Mouse (Mus musculus): ENCODE results near the gene Fam76a. TPM values are rescaled to one million over a fixed set of nuclear protein-coding genes. Genes with fewer than 3 reads are reported as not detected.
"Not testable (repeated sequence)": the region's sequence is repeated elsewhere in the genome, so short reads cannot be mapped to it uniquely, and the experiment has no call there.

Fam76a gene
- polyA plus RNA-seq, 1 experiment: 24.3 TPM

GRCm38 (mm10) chr4:132930784-132931183 is 8.4 kb upstream of the Fam76a start:
- Histone ChIP-seq H3K4me3 (ENCODE audit: low read depth, low read length) (no peak overlapping the region), H3K9ac (ENCODE audit: low read depth, poor library complexity, severe bottlenecking) (peak overlapping the region; percentile 57), H3K27me3 (ENCODE audit: control insufficient read depth, insufficient read depth, low read length, poor library complexity, severe bottlenecking) (no peaks in the 10 kb centered on the region), H3K9me3 (replicated peaks; ENCODE audit: control insufficient read depth, insufficient read depth, low read length, poor library complexity, severe bottlenecking) (no peaks in the 10 kb centered on the region), H3K4me1 (ENCODE audit: control insufficient read depth, insufficient read depth, low read length) (no peaks in the 10 kb centered on the region), H3K36me3 (ENCODE audit: control insufficient read depth, insufficient read depth, low read length, poor library complexity, severe bottlenecking) (no peaks in the 10 kb centered on the region), H3K27ac (ENCODE audit: insufficient read depth, low read length) (no peak overlapping the region)
- TF ChIP-seq CTCF (IDR thresholded peaks at IDR 0.05; ENCODE audit: low read depth, low read length) (peak; percentile 36), POLR2A (IDR thresholded peaks at IDR 0.05; ENCODE audit: insufficient read depth, low read length) (no peak)

GRCm38 (mm10) chr4:132926520-132926919 is 4.2 kb upstream of the Fam76a start:
- H3K9me3 ChIP-seq (replicated peaks; ENCODE audit: control insufficient read depth, insufficient read depth, low read length, poor library complexity, severe bottlenecking): not testable (repeated sequence)

GRCm38 (mm10) chr4:132922061-132922530 is 262 bp downstream of the Fam76a start:
- H3K36me3 ChIP-seq (ENCODE audit: control insufficient read depth, insufficient read depth, low read length, poor library complexity, severe bottlenecking): no peaks in the 10 kb centered on the region; the same call in 1 of the 2 replicates
- TF ChIP-seq CTCF (IDR thresholded peaks at IDR 0.05; ENCODE audit: low read depth, low read length): no peak
- H3K27me3 ChIP-seq (ENCODE audit: control insufficient read depth, insufficient read depth, low read length, poor library complexity, severe bottlenecking): no peaks in the 10 kb centered on the region
- H3K9ac ChIP-seq (ENCODE audit: low read depth, poor library complexity, severe bottlenecking): peak overlapping the region; percentile 63
- H3K27ac ChIP-seq (ENCODE audit: insufficient read depth, low read length): no peak overlapping the region
- H3K9me3 ChIP-seq (replicated peaks; ENCODE audit: control insufficient read depth, insufficient read depth, low read length, poor library complexity, severe bottlenecking): no peaks in the 10 kb centered on the region
- peak overlapping the region; percentile 64 for H3K4me3 ChIP-seq (ENCODE audit: low read depth, low read length)
- H3K4me1 ChIP-seq (ENCODE audit: control insufficient read depth, insufficient read depth, low read length): no peaks in the 10 kb centered on the region

More at GRCm38 (mm10) chr4:132926520-132926919, 4.2 kb upstream of the Fam76a start:
- not testable (repeated sequence) for H3K4me3 ChIP-seq (ENCODE audit: low read depth, low read length); H3K4me1 ChIP-seq (ENCODE audit: control insufficient read depth, insufficient read depth, low read length); H3K27ac ChIP-seq (ENCODE audit: insufficient read depth, low read length); H3K27me3 ChIP-seq (ENCODE audit: control insufficient read depth, insufficient read depth, low read length, poor library complexity, severe bottlenecking); H3K36me3 ChIP-seq (ENCODE audit: control insufficient read depth, insufficient read depth, low read length, poor library complexity, severe bottlenecking); H3K9ac ChIP-seq (ENCODE audit: low read depth, poor library complexity, severe bottlenecking)

- Histone ChIP-seq H3K9me3 (replicated peaks; ENCODE audit: control insufficient read depth, insufficient read depth, low read length, poor library complexity, severe bottlenecking) (no peaks in the 10 kb centered on the region), H3K36me3 (ENCODE audit: control insufficient read depth, insufficient read depth, low read length, poor library complexity, severe bottlenecking) (no peaks in the 10 kb centered on the region; the same call in 1 of the 2 replicates), H3K27ac (ENCODE audit: insufficient read depth, low read length) (no peak overlapping the region), H3K9ac (ENCODE audit: low read depth, poor library complexity, severe bottlenecking) (peak overlapping the region; percentile 63), H3K4me1 (ENCODE audit: control insufficient read depth, insufficient read depth, low read length) (no peaks in the 10 kb centered on the region), H3K27me3 (ENCODE audit: control insufficient read depth, insufficient read depth, low read length, poor library complexity, severe bottlenecking) (no peaks in the 10 kb centered on the region), H3K4me3 (ENCODE audit: low read depth, low read length) (peak overlapping the region; percentile 64)
- TF ChIP-seq CTCF (IDR thresholded peaks at IDR 0.05; ENCODE audit: low read depth, low read length) (no peak), POLR2A (IDR thresholded peaks at IDR 0.05; ENCODE audit: insufficient read depth, low read length) (no peak)
Observed at GRCm38 (mm10) chr4:132921488-132921887, 870 bp downstream of the Fam76a start.

- Histone ChIP-seq H3K4me3 (ENCODE audit: low read depth, low read length) (no peak overlapping the region), H3K27me3 (ENCODE audit: control insufficient read depth, insufficient read depth, low read length, poor library complexity, severe bottlenecking) (no peaks in the 10 kb centered on the region), H3K27ac (ENCODE audit: insufficient read depth, low read length) (no peak overlapping the region), H3K36me3 (ENCODE audit: control insufficient read depth, insufficient read depth, low read length, poor library complexity, severe bottlenecking) (no peaks in the 10 kb centered on the region; the same call in 1 of the 2 replicates), H3K9ac (ENCODE audit: low read depth, poor library complexity, severe bottlenecking) (no peak overlapping the region), H3K4me1 (ENCODE audit: control insufficient read depth, insufficient read depth, low read length) (no peaks in the 10 kb centered on the region), H3K9me3 (replicated peaks; ENCODE audit: control insufficient read depth, insufficient read depth, low read length, poor library complexity, severe bottlenecking) (no peaks in the 10 kb centered on the region)
- TF ChIP-seq CTCF (IDR thresholded peaks at IDR 0.05; ENCODE audit: low read depth, low read length): no peak
- TF ChIP-seq POLR2A (IDR thresholded peaks at IDR 0.05; ENCODE audit: insufficient read depth, low read length): no peak
- TF ChIP-seq EP300 (IDR thresholded peaks at IDR 0.05; ENCODE audit: insufficient read depth, low read depth, low read length): no peak
Observed at GRCm38 (mm10) chr4:132920171-132920570, 2.2 kb downstream of the Fam76a start.

GRCm38 (mm10) chr4:132918493-132918892 is 3.9 kb downstream of the Fam76a start:
- H3K9ac ChIP-seq (ENCODE audit: low read depth, poor library complexity, severe bottlenecking); H3K27ac ChIP-seq (ENCODE audit: insufficient read depth, low read length); H3K4me1 ChIP-seq (ENCODE audit: control insufficient read depth, insufficient read depth, low read length); H3K27me3 ChIP-seq (ENCODE audit: control insufficient read depth, insufficient read depth, low read length, poor library complexity, severe bottlenecking); H3K4me3 ChIP-seq (ENCODE audit: low read depth, low read length); H3K36me3 ChIP-seq (ENCODE audit: control insufficient read depth, insufficient read depth, low read length, poor library complexity, severe bottlenecking); H3K9me3 ChIP-seq (replicated peaks; ENCODE audit: control insufficient read depth, insufficient read depth, low read length, poor library complexity, severe bottlenecking): not testable (repeated sequence)

DNA sequence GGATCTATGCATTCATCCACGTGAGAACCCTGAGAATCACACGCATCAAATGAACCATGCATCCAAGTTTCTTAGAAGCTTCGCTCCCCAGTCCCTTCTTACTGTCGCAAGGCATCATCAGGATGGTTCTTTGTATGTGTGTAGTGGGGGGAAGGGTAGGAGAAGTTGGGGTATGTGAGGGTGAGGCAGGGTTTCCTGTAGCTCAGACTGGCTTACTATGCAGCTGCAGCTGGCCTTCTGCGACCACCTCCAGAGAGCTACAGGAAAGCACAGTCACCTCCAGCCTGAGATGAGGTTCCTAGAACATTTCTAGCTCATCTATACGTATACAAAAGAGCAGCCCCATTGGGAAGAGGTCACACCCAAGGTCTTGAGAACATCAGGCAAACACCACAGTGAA is 10.2 kb downstream of the Fam76a start:
- no peak overlapping the region for H3K27ac ChIP-seq (ENCODE audit: insufficient read depth, low read length)
- H3K9me3 ChIP-seq (replicated peaks; ENCODE audit: control insufficient read depth, insufficient read depth, low read length, poor library complexity, severe bottlenecking): no peaks in the 10 kb centered on the region
- H3K27me3 ChIP-seq (ENCODE audit: control insufficient read depth, insufficient read depth, low read length, poor library complexity, severe bottlenecking): no peaks in the 10 kb centered on the region
- no peak for TF ChIP-seq EP300 (IDR thresholded peaks at IDR 0.05; ENCODE audit: insufficient read depth, low read depth, low read length)
- TF ChIP-seq CTCF (IDR thresholded peaks at IDR 0.05; ENCODE audit: low read depth, low read length): no peak
- TF ChIP-seq POLR2A (IDR thresholded peaks at IDR 0.05; ENCODE audit: insufficient read depth, low read length): no peak
- no peak overlapping the region for H3K9ac ChIP-seq (ENCODE audit: low read depth, poor library complexity, severe bottlenecking)
- peaks cover 12% of the 10 kb centered on the region for H3K36me3 ChIP-seq (ENCODE audit: control insufficient read depth, insufficient read depth, low read length, poor library complexity, severe bottlenecking)
- no peak overlapping the region for H3K4me3 ChIP-seq (ENCODE audit: low read depth, low read length)
- H3K4me1 ChIP-seq (ENCODE audit: control insufficient read depth, insufficient read depth, low read length): no peaks in the 10 kb centered on the region

All from ES-Bruce4 (cell line).